Mouse (Mus musculus): ENCODE results near the gene Vmn1r218. TPM values are rescaled to one million over a fixed set of nuclear protein-coding genes. Genes with fewer than 3 reads are reported as not detected.
"Not testable (repeated sequence)": the region's sequence is repeated elsewhere in the genome, so short reads cannot be mapped to it uniquely, and the experiment has no call there.

Gene Vmn1r218
- not detected in 2 replicates for polyA plus RNA-seq (2014; fragmentation: Nextera tagmentation; extraction: Ambion mirVana)

GRCm38 (mm10) chr13:23133099-23133498 lies at the start of gene Vmn1r218:
TSS of gene Vmn1r218 (plus strand) at chr13:23133155.
- Histone ChIP-seq H3K27ac (replicated peaks; ENCODE audit: low read depth, low read length) (no peak within 1 kb of the TSS), H3K36me3 (ENCODE audit: control insufficient read depth, insufficient read depth, low read length) (no peaks in the 10 kb centered on the region), H3K9me3 (ENCODE audit: control insufficient read depth, low read length) (no peaks in the 10 kb centered on the region), H3K4me2 (ENCODE audit: low read length) (no peak within 1 kb of the TSS), H3K27me3 (ENCODE audit: control insufficient read depth, insufficient read depth, low read length) (no peaks in the 10 kb centered on the region), H3K4me3 (replicated peaks; ENCODE audit: low read depth, low read length) (no peak within 1 kb of the TSS), H3K4me1 (ENCODE audit: control insufficient read depth, insufficient read depth, low read length) (no peaks in the 10 kb centered on the region), H3K9ac (replicated peaks; ENCODE audit: low read length) (no peak within 1 kb of the TSS)
- 69% methylated on average over 3 of the region's 3 CpGs for WGBS
- DNase-seq (no peak), ATAC-seq (ENCODE audit: low FRiP score, low TSS enrichment) (no peak)

- Histone ChIP-seq H3K9me3 (ENCODE audit: control insufficient read depth, low read length) (no peaks in the 10 kb centered on the region), H3K4me1 (ENCODE audit: control insufficient read depth, insufficient read depth, low read length) (no peaks in the 10 kb centered on the region), H3K4me3 (replicated peaks; ENCODE audit: low read depth, low read length) (no peak overlapping the region), H3K4me2 (ENCODE audit: low read length) (no peak overlapping the region), H3K27me3 (ENCODE audit: control insufficient read depth, insufficient read depth, low read length) (no peaks in the 10 kb centered on the region), H3K36me3 (ENCODE audit: control insufficient read depth, insufficient read depth, low read length) (no peaks in the 10 kb centered on the region), H3K9ac (replicated peaks; ENCODE audit: low read length) (no peak overlapping the region), H3K27ac (replicated peaks; ENCODE audit: low read depth, low read length) (no peak overlapping the region)
- DNase-seq (no peak), ATAC-seq (ENCODE audit: low FRiP score, low TSS enrichment) (no peak)
- WGBS = 92% methylated on average over 4 of the region's 4 CpGs
Measured at GRCm38 (mm10) chr13:23094386-23094785, 38.6 kb upstream of the Vmn1r218 start.

GRCm38 (mm10) chr13:23118126-23118525 lies 14.8 kb upstream of the Vmn1r218 start, which contains the start of gene Vmn1r217:
TSS of gene Vmn1r217 (minus strand) at chr13:23118226.
- H3K27ac ChIP-seq (replicated peaks; ENCODE audit: low read depth, low read length); DNase-seq; H3K4me1 ChIP-seq (ENCODE audit: control insufficient read depth, insufficient read depth, low read length); H3K4me2 ChIP-seq (ENCODE audit: low read length); H3K4me3 ChIP-seq (replicated peaks; ENCODE audit: low read depth, low read length); H3K9me3 ChIP-seq (ENCODE audit: control insufficient read depth, low read length); H3K9ac ChIP-seq (replicated peaks; ENCODE audit: low read length); ATAC-seq (ENCODE audit: low FRiP score, low TSS enrichment); H3K27me3 ChIP-seq (ENCODE audit: control insufficient read depth, insufficient read depth, low read length); H3K36me3 ChIP-seq (ENCODE audit: control insufficient read depth, insufficient read depth, low read length): not testable (repeated sequence)
- WGBS = 87% methylated on average over 1 of the region's 1 CpGs

- no peaks in the 10 kb centered on the region for H3K4me1 ChIP-seq (ENCODE audit: control insufficient read depth, insufficient read depth, low read length)
- no peaks in the 10 kb centered on the region for H3K9me3 ChIP-seq (ENCODE audit: control insufficient read depth, low read length)
- H3K36me3 ChIP-seq (ENCODE audit: control insufficient read depth, insufficient read depth, low read length) = no peaks in the 10 kb centered on the region
- WGBS = 91% methylated on average over 2 of the region's 2 CpGs
- no peak overlapping the region for H3K4me2 ChIP-seq (ENCODE audit: low read length)
- no peak for ATAC-seq (ENCODE audit: low FRiP score, low TSS enrichment)
- H3K27ac ChIP-seq (replicated peaks; ENCODE audit: low read depth, low read length) = no peak overlapping the region
- DNase-seq = no peak
- H3K4me3 ChIP-seq (replicated peaks; ENCODE audit: low read depth, low read length) = no peak overlapping the region
- no peaks in the 10 kb centered on the region for H3K27me3 ChIP-seq (ENCODE audit: control insufficient read depth, insufficient read depth, low read length)
- H3K9ac ChIP-seq (replicated peaks; ENCODE audit: low read length) = no peak overlapping the region
Measured at GRCm38 (mm10) chr13:23120611-23121010, 12.3 kb upstream of the Vmn1r218 start.

DNA sequence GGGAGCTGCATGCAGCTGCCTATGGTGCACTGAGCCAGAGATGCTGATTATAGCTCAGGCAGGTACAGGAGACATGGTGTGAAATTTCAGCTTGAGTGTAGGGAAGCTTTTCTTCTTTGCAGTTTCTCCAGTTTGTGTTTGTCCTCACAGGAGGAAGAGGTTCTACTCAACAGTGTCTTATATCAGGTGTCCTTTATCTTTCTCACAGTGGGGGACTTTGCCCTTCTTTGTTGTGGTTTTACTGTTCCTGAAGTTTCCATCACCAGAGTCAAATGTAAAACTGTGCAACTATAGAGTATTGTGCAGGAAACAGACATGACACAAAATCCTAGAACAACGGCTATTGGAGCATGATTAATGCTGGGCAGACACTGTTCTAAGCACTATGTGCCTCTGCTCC lies 546 bp downstream of the Vmn1r218 start:
- Histone ChIP-seq H3K4me3 (replicated peaks; ENCODE audit: low read depth, low read length) (no peak overlapping the region), H3K36me3 (ENCODE audit: control insufficient read depth, insufficient read depth, low read length) (no peaks in the 10 kb centered on the region), H3K4me2 (ENCODE audit: low read length) (no peak overlapping the region), H3K27ac (replicated peaks; ENCODE audit: low read depth, low read length) (no peak overlapping the region), H3K4me1 (ENCODE audit: control insufficient read depth, insufficient read depth, low read length) (no peaks in the 10 kb centered on the region), H3K9me3 (ENCODE audit: control insufficient read depth, low read length) (no peaks in the 10 kb centered on the region), H3K27me3 (ENCODE audit: control insufficient read depth, insufficient read depth, low read length) (no peaks in the 10 kb centered on the region), H3K9ac (replicated peaks; ENCODE audit: low read length) (no peak overlapping the region)
- ATAC-seq (ENCODE audit: low FRiP score, low TSS enrichment) = no peak
- no peak for DNase-seq
- 77% methylated on average over 1 of the region's 1 CpGs for WGBS

DNA sequence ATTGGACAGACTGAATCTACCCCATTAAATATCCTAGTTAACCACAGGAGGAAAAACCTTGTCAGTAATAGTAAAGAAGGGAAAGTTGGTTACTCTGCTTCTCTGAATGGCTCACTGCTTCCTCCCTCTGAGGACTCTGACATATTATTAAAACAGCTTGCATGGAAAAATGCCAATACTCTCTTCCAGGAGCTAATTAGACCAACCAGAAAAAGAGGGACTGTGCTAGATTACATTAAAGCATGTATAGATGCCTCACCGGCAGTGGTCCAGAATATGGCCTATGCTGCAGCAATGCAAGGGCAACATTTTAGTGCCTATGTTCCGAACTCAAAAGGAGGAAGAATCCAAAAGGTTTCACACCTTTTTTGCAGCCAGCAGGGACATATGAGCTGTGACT lies 5.9 kb downstream of the Vmn1r218 start:
- no peak for DNase-seq
- no peak for ATAC-seq (ENCODE audit: low FRiP score, low TSS enrichment)
- H3K4me3 ChIP-seq (replicated peaks; ENCODE audit: low read depth, low read length) = no peak overlapping the region
- H3K27ac ChIP-seq (replicated peaks; ENCODE audit: low read depth, low read length) = no peak overlapping the region
- no peak overlapping the region for H3K4me2 ChIP-seq (ENCODE audit: low read length)
- no peaks in the 10 kb centered on the region for H3K9me3 ChIP-seq (ENCODE audit: control insufficient read depth, low read length)
- H3K4me1 ChIP-seq (ENCODE audit: control insufficient read depth, insufficient read depth, low read length) = no peaks in the 10 kb centered on the region
- H3K27me3 ChIP-seq (ENCODE audit: control insufficient read depth, insufficient read depth, low read length) = no peaks in the 10 kb centered on the region
- no peaks in the 10 kb centered on the region for H3K36me3 ChIP-seq (ENCODE audit: control insufficient read depth, insufficient read depth, low read length)
- 91% methylated on average over 2 of the region's 2 CpGs for WGBS
- no peak overlapping the region for H3K9ac ChIP-seq (replicated peaks; ENCODE audit: low read length)

DNA sequence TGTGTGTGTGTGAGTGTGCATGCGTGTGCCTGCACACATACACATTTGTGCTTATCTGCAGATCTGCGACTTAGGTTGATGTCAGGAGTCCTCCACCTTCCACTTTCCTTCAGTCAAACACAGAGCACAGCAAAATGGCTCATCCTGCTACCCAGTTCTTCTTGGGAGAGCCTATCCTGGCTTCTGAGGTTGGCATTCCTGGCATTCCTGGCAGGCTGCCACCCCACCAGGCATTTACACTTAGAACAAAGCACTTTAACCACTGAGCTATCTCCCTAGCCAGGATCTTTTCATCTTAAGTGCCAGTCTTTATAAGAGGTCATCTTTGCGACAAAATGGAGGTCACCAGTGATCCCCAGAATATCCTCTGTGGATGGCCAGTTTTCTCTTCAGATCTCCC lies 24.9 kb downstream of the Vmn1r218 start:
- H3K27me3 ChIP-seq (ENCODE audit: control insufficient read depth, insufficient read depth, low read length) = no peaks in the 10 kb centered on the region
- no peak overlapping the region for H3K27ac ChIP-seq (replicated peaks; ENCODE audit: low read depth, low read length)
- H3K36me3 ChIP-seq (ENCODE audit: control insufficient read depth, insufficient read depth, low read length) = no peaks in the 10 kb centered on the region
- H3K4me3 ChIP-seq (replicated peaks; ENCODE audit: low read depth, low read length) = no peak overlapping the region
- no peak overlapping the region for H3K9ac ChIP-seq (replicated peaks; ENCODE audit: low read length)
- no peak overlapping the region for H3K4me2 ChIP-seq (ENCODE audit: low read length)
- H3K4me1 ChIP-seq (ENCODE audit: control insufficient read depth, insufficient read depth, low read length) = no peaks in the 10 kb centered on the region
- 73% methylated on average over 3 of the region's 3 CpGs for WGBS
- no peak; the same call in 1 of the 2 replicates for ATAC-seq (ENCODE audit: low FRiP score, low TSS enrichment)
- no peaks in the 10 kb centered on the region for H3K9me3 ChIP-seq (ENCODE audit: control insufficient read depth, low read length)
- DNase-seq = peak; percentile 21

DNA sequence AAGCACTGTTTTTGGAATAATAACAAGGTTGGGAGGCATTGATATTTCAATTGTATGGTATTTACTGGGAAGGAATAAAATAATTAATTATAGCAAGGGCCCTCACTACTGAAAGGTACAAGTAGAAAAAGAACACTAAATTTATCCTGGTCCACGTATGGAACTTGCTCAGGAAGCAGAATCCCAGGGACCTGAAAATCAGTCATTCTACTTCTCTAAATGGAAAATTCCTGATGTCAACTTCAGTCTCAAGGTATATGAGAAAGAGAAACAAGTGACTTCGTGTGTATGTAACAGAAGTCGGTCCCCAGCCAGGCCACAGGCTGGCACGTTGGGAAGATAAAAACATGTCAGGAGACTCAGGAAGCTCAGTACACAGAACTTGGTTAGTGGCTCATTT lies 26.1 kb downstream of the Vmn1r218 start, which contains the start of gene Vmn1r219:
TSS of gene Vmn1r219 (plus strand) at position 301 of the 400 bp plus-strand sequence.
- no peaks in the 10 kb centered on the region for H3K27me3 ChIP-seq (ENCODE audit: control insufficient read depth, insufficient read depth, low read length)
- WGBS = 90% methylated on average over 4 of the region's 4 CpGs
- ATAC-seq (ENCODE audit: low FRiP score, low TSS enrichment) (no peak), DNase-seq (no peak)
- no peak within 1 kb of the TSS for H3K4me2 ChIP-seq (ENCODE audit: low read length)
- H3K9ac ChIP-seq (replicated peaks; ENCODE audit: low read length) = no peak within 1 kb of the TSS
- no peak within 1 kb of the TSS for H3K27ac ChIP-seq (replicated peaks; ENCODE audit: low read depth, low read length)
- H3K9me3 ChIP-seq (ENCODE audit: control insufficient read depth, low read length) = no peaks in the 10 kb centered on the region
- no peaks in the 10 kb centered on the region for H3K36me3 ChIP-seq (ENCODE audit: control insufficient read depth, insufficient read depth, low read length)
- no peaks in the 10 kb centered on the region for H3K4me1 ChIP-seq (ENCODE audit: control insufficient read depth, insufficient read depth, low read length)
- H3K4me3 ChIP-seq (replicated peaks; ENCODE audit: low read depth, low read length) = no peak within 1 kb of the TSS

DNA sequence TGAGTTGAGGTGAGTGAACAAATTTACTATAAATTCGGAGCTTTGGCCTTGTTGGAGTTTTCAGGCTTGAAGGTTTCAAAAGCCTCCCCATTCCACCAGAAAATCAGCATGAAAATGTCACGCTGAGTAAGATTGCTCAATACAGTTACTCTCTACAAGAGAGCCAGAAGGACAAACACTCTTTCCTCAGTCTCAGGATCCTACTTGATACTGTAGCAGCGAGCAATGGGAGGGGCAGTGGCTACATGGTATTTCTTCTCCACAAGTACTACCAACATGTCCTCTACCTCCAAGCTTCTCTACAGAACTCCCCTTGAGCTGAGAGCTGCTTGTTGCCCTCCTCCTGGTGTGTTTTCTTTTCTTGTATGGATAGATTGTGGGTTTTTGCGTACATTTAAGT lies 33.5 kb downstream of the Vmn1r218 start:
- not testable (repeated sequence) for H3K4me1 ChIP-seq (ENCODE audit: control insufficient read depth, insufficient read depth, low read length); H3K4me2 ChIP-seq (ENCODE audit: low read length); ATAC-seq (ENCODE audit: low FRiP score, low TSS enrichment); H3K9me3 ChIP-seq (ENCODE audit: control insufficient read depth, low read length); H3K9ac ChIP-seq (replicated peaks; ENCODE audit: low read length); H3K36me3 ChIP-seq (ENCODE audit: control insufficient read depth, insufficient read depth, low read length); H3K4me3 ChIP-seq (replicated peaks; ENCODE audit: low read depth, low read length); DNase-seq; H3K27me3 ChIP-seq (ENCODE audit: control insufficient read depth, insufficient read depth, low read length); H3K27ac ChIP-seq (replicated peaks; ENCODE audit: low read depth, low read length)
- 87% methylated on average over 4 of the region's 4 CpGs for WGBS

Data from midbrain, embryonic 14.5 days (tissue).